Mouse (Mus musculus) limb, embryonic 15.5 days (tissue): ENCODE data around the gene Slc38a6. TPM values are rescaled to one million over a fixed set of nuclear protein-coding genes. Genes with fewer than 3 reads are reported as not detected.

ENCODE experiments used
- ATAC-seq: fragments of 200-750 bp; cut with Nextera tagmentation; 2 replicates; pipeline ENCODE4 v1.8.0; 2017; ENCODE audit warnings: low read depth, moderate TSS enrichment; ENCODE audit not compliant: insufficient number of reproducible peaks, low FRiP score, low TSS enrichment
- H3K27ac ChIP-seq: fragments of 300-500 bp; sonication (generic); 2 replicates; pipeline ENCODE4 v1.5.1; 2015; ENCODE audit warnings: moderate library complexity, mild to moderate bottlenecking, inconsistent platforms
- H3K27me3 ChIP-seq: fragments of 300-500 bp; sonication (generic); 2 replicates; pipeline ENCODE4 v1.6.1; 2015; ENCODE audit warnings: inconsistent platforms
- H3K36me3 ChIP-seq: fragments of 300-500 bp; sonication (generic); 2 replicates; pipeline ENCODE4 v1.6.1; 2015; ENCODE audit warnings: inconsistent platforms
- H3K4me1 ChIP-seq: fragments of 300-500 bp; sonication (generic); 2 replicates; pipeline ENCODE4 v1.6.1; 2015; ENCODE audit warnings: inconsistent platforms
- H3K4me2 ChIP-seq: fragments of 300-500 bp; sonication (generic); 2 replicates; pipeline ENCODE4 v1.6.1; 2015; ENCODE audit warnings: mild to moderate bottlenecking, inconsistent platforms
- H3K4me3 ChIP-seq: fragments of 300-500 bp; sonication (generic); 2 replicates; pipeline ENCODE4 v1.5.1; 2015; ENCODE audit warnings: mild to moderate bottlenecking, inconsistent platforms
- H3K9ac ChIP-seq: fragments of 300-500 bp; sonication (generic); 2 replicates; pipeline ENCODE4 v1.6.1; 2015; ENCODE audit warnings: inconsistent platforms
- H3K9me3 ChIP-seq: fragments of 300-500 bp; sonication (generic); 2 replicates; pipeline ENCODE4 v1.6.1; 2016; ENCODE audit warnings: inconsistent platforms
- WGBS: fragments of 180-500 bp; shearing (Covaris S2); methylation state at CpG from one replicate; pipeline ENCODE4 v1.1.7; 2015; 5-methylcytosine and 5-hydroxymethylcytosine counted together
- polyA plus RNA-seq: library from polyadenylated mRNA; unstranded; fragments of >200 nt; fragmentation: Nextera tagmentation; extraction: Ambion mirVana; gene quantifications from 2 replicates; pipeline ENCODE4 v1.2.1, GENCODE M21; 2015

The Slc38a6 gene
- polyA plus RNA-seq, 1 experiment from 2014 or later = 11.9 TPM

- H3K9ac ChIP-seq = no peak overlapping the region
- ATAC-seq = no peak
- H3K27ac ChIP-seq = no peak overlapping the region
- H3K4me1 ChIP-seq = peaks cover 19% of the 10 kb centered on the region
- 89% methylated on average over 4 of the region's 4 CpGs for WGBS
- no peaks in the 10 kb centered on the region for H3K27me3 ChIP-seq
- no peaks in the 10 kb centered on the region for H3K36me3 ChIP-seq
- no peak overlapping the region for H3K4me3 ChIP-seq
- H3K4me2 ChIP-seq = no peak overlapping the region
- H3K9me3 ChIP-seq = no peaks in the 10 kb centered on the region
Measured at GRCm38 (mm10) chr12:73359520-73359919, 72.9 kb downstream of the Slc38a6 start.

- 86% methylated on average over 11 of the region's 11 CpGs for WGBS
- no peaks in the 10 kb centered on the region for H3K27me3 ChIP-seq
- peaks cover 7% of the 10 kb centered on the region; the same call in 1 of the 2 replicates for H3K4me1 ChIP-seq
- H3K9me3 ChIP-seq = no peaks in the 10 kb centered on the region
- no peak for ATAC-seq
- no peak overlapping the region for H3K4me2 ChIP-seq
- no peaks in the 10 kb centered on the region for H3K36me3 ChIP-seq
- no peak overlapping the region for H3K27ac ChIP-seq
- no peak overlapping the region for H3K4me3 ChIP-seq
- no peak overlapping the region for H3K9ac ChIP-seq
Measured at GRCm38 (mm10) chr12:73361201-73361600, 74.6 kb downstream of the Slc38a6 start.

DNA sequence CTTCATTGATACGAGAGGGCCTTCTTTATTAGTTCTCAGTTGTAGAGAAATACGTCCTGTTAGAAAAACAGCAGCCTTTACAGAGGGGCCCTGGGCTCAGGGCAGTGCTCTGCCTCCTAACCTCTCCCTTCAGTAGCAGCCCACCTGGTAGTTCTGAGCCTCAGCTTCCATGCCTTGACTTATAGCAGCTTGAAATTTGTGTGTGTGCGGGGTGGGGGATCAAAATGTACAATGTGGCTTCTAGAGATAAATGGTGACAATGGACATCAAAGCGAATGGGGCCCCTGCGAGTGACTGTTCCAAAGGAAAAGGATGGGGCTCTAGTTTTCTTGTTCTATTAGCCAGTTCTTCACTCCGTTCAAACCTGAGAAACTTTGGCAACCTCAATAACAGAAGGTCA lies 76.8 kb downstream of the Slc38a6 start:
- no peak overlapping the region for H3K4me3 ChIP-seq
- H3K9ac ChIP-seq = no peak overlapping the region
- no peak for ATAC-seq
- peaks cover 17% of the 10 kb centered on the region for H3K4me1 ChIP-seq
- no peaks in the 10 kb centered on the region for H3K9me3 ChIP-seq
- no peaks in the 10 kb centered on the region for H3K27me3 ChIP-seq
- no peaks in the 10 kb centered on the region for H3K36me3 ChIP-seq
- H3K27ac ChIP-seq = no peak overlapping the region
- H3K4me2 ChIP-seq = no peak overlapping the region
- 84% methylated on average over 6 of the region's 6 CpGs for WGBS

GRCm38 (mm10) chr12:73363956-73364355 lies 77.4 kb downstream of the Slc38a6 start:
- no peaks in the 10 kb centered on the region for H3K9me3 ChIP-seq
- no peak overlapping the region for H3K4me3 ChIP-seq
- no peak overlapping the region for H3K9ac ChIP-seq
- WGBS = 90% methylated on average over 3 of the region's 3 CpGs
- H3K4me1 ChIP-seq = peaks cover 19% of the 10 kb centered on the region
- no peaks in the 10 kb centered on the region for H3K36me3 ChIP-seq
- no peak overlapping the region for H3K27ac ChIP-seq
- no peak for ATAC-seq
- no peak overlapping the region for H3K4me2 ChIP-seq
- H3K27me3 ChIP-seq = 0 out of 2 replicates have a peak, but pooled peaks cover 3% of the 10 kb centered on the region

DNA sequence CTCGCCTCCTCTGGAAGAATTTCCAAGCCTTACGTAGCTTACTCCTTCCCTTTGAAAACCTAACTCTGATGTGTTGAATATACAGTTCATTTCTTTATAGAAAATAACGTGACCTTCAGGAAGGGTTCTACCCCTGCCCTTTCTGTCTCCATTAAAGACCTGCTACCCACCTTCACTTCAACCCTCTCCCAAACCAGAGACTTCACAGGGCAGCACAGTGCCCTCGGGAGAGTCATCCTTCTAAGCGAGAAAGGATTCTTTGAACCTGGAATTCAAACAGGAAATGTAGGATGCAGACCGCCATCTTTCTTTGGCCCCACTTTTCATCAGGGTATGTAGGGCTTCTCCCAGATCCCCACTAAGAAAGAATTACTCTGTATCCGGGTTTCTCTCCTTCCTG lies 80.0 kb downstream of the Slc38a6 start:
- H3K4me2 ChIP-seq = no peak overlapping the region
- no peak overlapping the region for H3K27ac ChIP-seq
- no peaks in the 10 kb centered on the region for H3K36me3 ChIP-seq
- H3K4me3 ChIP-seq = no peak overlapping the region
- H3K27me3 ChIP-seq = 0 out of 2 replicates have a peak, but pooled peaks cover 3% of the 10 kb centered on the region
- peaks cover 25% of the 10 kb centered on the region for H3K4me1 ChIP-seq
- ATAC-seq = no peak
- WGBS = 70% methylated on average over 7 of the region's 7 CpGs
- no peak overlapping the region for H3K9ac ChIP-seq
- H3K9me3 ChIP-seq = no peaks in the 10 kb centered on the region

- ATAC-seq = peak; percentile 82
- Histone ChIP-seq H3K27ac (peak overlapping the region; percentile 81), H3K4me1 (peaks cover 25% of the 10 kb centered on the region), H3K9me3 (no peaks in the 10 kb centered on the region), H3K4me3 (no peak overlapping the region), H3K9ac (no peak overlapping the region), H3K27me3 (0 out of 2 replicates have a peak, but pooled peaks cover 3% of the 10 kb centered on the region), H3K4me2 (peak overlapping the region; percentile 21), H3K36me3 (no peaks in the 10 kb centered on the region)
- 7% methylated on average over 20 of the region's 20 CpGs for WGBS
Measured at GRCm38 (mm10) chr12:73367460-73368079, 81.0 kb downstream of the Slc38a6 start.

DNA sequence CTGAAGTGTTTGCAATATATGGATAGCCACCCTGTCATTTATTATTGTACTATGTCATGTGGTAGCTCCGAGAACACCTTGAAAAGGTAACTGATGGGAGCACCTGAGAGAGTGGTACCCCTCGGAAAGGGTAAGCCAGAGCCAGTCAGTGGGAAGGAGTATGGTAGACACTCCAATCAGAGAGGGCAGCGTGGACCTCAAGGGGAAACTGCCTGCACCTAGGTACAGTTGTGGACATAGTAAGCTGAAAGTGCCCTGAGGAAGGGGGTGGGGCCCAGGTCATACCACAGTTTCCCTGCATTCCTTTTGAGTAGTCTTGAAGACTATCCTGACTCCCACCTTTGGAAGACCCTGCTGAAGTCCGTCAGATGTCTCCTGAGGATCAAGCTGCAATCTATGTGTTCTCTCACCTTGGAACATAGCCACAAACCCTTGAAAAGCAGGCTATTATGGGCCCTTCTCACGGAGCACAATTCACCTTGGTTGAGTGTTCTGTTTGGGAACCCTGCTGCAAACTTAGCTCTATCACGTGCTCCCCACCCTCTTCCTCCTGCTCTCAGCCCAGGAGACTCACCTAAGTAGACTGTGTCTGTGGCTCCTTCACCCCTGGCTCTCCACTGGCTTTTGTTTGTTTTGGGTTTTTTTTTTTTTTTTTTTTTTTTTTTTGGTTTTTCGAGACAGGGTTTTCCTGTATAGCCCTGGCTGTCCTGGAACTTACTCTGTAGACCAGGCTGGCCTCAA lies 82.5 kb downstream of the Slc38a6 start:
- Histone ChIP-seq H3K4me3 (no peak overlapping the region), H3K27ac (peak overlapping the region; percentile 81; the same call in 1 of the 2 replicates), H3K36me3 (no peaks in the 10 kb centered on the region), H3K9ac (no peak overlapping the region), H3K9me3 (no peaks in the 10 kb centered on the region), H3K4me2 (no peak overlapping the region), H3K27me3 (0 out of 2 replicates have a peak, but pooled peaks cover 3% of the 10 kb centered on the region), H3K4me1 (peaks cover 25% of the 10 kb centered on the region)
- WGBS = 83% methylated on average over 7 of the region's 7 CpGs
- ATAC-seq = no peak

- Histone ChIP-seq H3K27me3 (0 out of 2 replicates have a peak, but pooled peaks cover 3% of the 10 kb centered on the region), H3K27ac (no peak overlapping the region), H3K4me3 (no peak overlapping the region), H3K4me2 (no peak overlapping the region), H3K9ac (no peak overlapping the region), H3K9me3 (no peaks in the 10 kb centered on the region), H3K4me1 (peaks cover 25% of the 10 kb centered on the region), H3K36me3 (no peaks in the 10 kb centered on the region)
- ATAC-seq = no peak
- WGBS = 61% methylated on average over 4 of the region's 4 CpGs
Measured at GRCm38 (mm10) chr12:73370367-73370944, 83.9 kb downstream of the Slc38a6 start.

- no peak for ATAC-seq
- Histone ChIP-seq H3K4me2 (no peak overlapping the region), H3K4me1 (peaks cover 25% of the 10 kb centered on the region), H3K9me3 (no peaks in the 10 kb centered on the region), H3K9ac (no peak overlapping the region), H3K27me3 (0 out of 2 replicates have a peak, but pooled peaks cover 3% of the 10 kb centered on the region), H3K4me3 (no peak overlapping the region), H3K27ac (no peak overlapping the region), H3K36me3 (no peaks in the 10 kb centered on the region)
- WGBS = 69% methylated on average over 7 of the region's 7 CpGs
Measured at GRCm38 (mm10) chr12:73371132-73371531, 84.6 kb downstream of the Slc38a6 start.

- Histone ChIP-seq H3K4me1 (peaks cover 24% of the 10 kb centered on the region), H3K4me3 (no peak overlapping the region), H3K4me2 (no peak overlapping the region), H3K9me3 (no peaks in the 10 kb centered on the region), H3K9ac (no peak overlapping the region), H3K27me3 (no peaks in the 10 kb centered on the region), H3K27ac (no peak overlapping the region), H3K36me3 (no peaks in the 10 kb centered on the region)
- WGBS = 82% methylated on average over 5 of the region's 5 CpGs
- ATAC-seq = no peak
Measured at GRCm38 (mm10) chr12:73378026-73378425, 91.4 kb downstream of the Slc38a6 start.

DNA sequence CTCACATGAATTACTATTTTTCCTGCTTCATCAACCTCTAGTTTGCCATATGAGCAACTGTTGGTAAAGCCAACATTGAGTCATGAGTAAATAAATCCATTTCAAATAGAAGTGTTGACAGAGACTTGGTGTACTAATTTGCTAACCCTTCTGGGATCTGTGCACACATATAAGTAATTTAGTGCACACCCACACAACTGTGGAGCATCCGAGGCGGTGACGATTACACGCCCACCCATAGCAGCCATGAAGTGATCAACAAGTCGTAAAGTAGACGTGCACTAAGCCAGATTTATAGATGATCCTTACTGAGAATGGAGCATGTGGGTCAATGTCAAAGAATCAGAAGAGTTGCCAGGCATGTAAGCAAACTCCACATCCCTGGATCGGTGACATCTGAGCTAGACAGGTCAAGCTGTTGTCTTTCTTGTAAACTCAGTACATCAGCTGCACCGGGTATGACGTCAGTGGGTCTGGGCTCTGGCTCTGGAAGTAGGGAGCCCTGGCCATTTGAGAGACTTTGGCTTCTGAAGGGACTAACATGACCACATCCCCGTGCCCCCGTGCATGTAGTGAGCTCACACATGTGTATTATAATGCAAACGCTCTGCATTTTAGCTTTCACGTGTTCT lies 92.3 kb downstream of the Slc38a6 start:
- no peak overlapping the region for H3K9ac ChIP-seq
- peaks cover 32% of the 10 kb centered on the region for H3K4me1 ChIP-seq
- WGBS = 76% methylated on average over 13 of the region's 13 CpGs
- no peak overlapping the region for H3K4me2 ChIP-seq
- H3K36me3 ChIP-seq = no peaks in the 10 kb centered on the region
- H3K4me3 ChIP-seq = no peak overlapping the region
- no peak overlapping the region for H3K27ac ChIP-seq
- no peaks in the 10 kb centered on the region for H3K27me3 ChIP-seq
- no peak for ATAC-seq
- no peaks in the 10 kb centered on the region for H3K9me3 ChIP-seq
